Mouse (Mus musculus): ENCODE results near the gene Cnr2. TPM values are rescaled to one million over a fixed set of nuclear protein-coding genes. Genes with fewer than 3 reads are reported as not detected.
A peak's percentile ranks its signal among the peaks of the same experiment; 100 is the strongest.

Gene Cnr2
- polyA plus RNA-seq, 1 experiment = not detected

- Histone ChIP-seq H3K4me3 (ENCODE audit: insufficient read depth, low read depth, low read length) (no peak overlapping the region), H3K4me1 (ENCODE audit: control insufficient read depth, insufficient read depth, low read length) (peaks cover 18% of the 10 kb centered on the region), H3K27ac (ENCODE audit: insufficient read depth, low read depth, low read length) (peak overlapping the region; percentile 80)
- TF ChIP-seq POLR2A (IDR thresholded peaks at IDR 0.05; ENCODE audit: insufficient read depth, low read depth, low read length) (no peak), CTCF (IDR thresholded peaks at IDR 0.05; ENCODE audit: insufficient read depth, low read depth, low read length) (no peak)
- 80% methylated on average over 10 of the region's 10 CpGs for WGBS
Measured at GRCm38 (mm10) chr4:135874564-135875535, 20.3 kb upstream of the Cnr2 start.

- Histone ChIP-seq H3K4me1 (ENCODE audit: control insufficient read depth, insufficient read depth, low read length) (peaks cover 18% of the 10 kb centered on the region), H3K27ac (ENCODE audit: insufficient read depth, low read depth, low read length) (peak overlapping the region; percentile 47; the same call in 1 of the 2 replicates), H3K4me3 (ENCODE audit: insufficient read depth, low read depth, low read length) (no peak overlapping the region)
- 26% methylated on average over 7 of the region's 7 CpGs for WGBS
- TF ChIP-seq POLR2A (IDR thresholded peaks at IDR 0.05; ENCODE audit: insufficient read depth, low read depth, low read length) (no peak), CTCF (IDR thresholded peaks at IDR 0.05; ENCODE audit: insufficient read depth, low read depth, low read length) (no peak)
Measured at GRCm38 (mm10) chr4:135875546-135875945, 19.6 kb upstream of the Cnr2 start.

- Histone ChIP-seq H3K4me1 (ENCODE audit: control insufficient read depth, insufficient read depth, low read length) (peaks cover 18% of the 10 kb centered on the region), H3K27ac (ENCODE audit: insufficient read depth, low read depth, low read length) (peak overlapping the region; percentile 47), H3K4me3 (ENCODE audit: insufficient read depth, low read depth, low read length) (peak overlapping the region; percentile 26)
- no peak for TF ChIP-seq CTCF (IDR thresholded peaks at IDR 0.05; ENCODE audit: insufficient read depth, low read depth, low read length)
- 9% methylated on average over 9 of the region's 9 CpGs for WGBS
Measured at GRCm38 (mm10) chr4:135875991-135876582, 19.1 kb upstream of the Cnr2 start.

- under 1% methylated on average over 16 of the region's 16 CpGs for WGBS
- Histone ChIP-seq H3K4me3 (ENCODE audit: insufficient read depth, low read depth, low read length) (peak overlapping the region; percentile 26), H3K4me1 (ENCODE audit: control insufficient read depth, insufficient read depth, low read length) (peaks cover 18% of the 10 kb centered on the region), H3K27ac (ENCODE audit: insufficient read depth, low read depth, low read length) (peak overlapping the region; percentile 47)
- no peak for TF ChIP-seq POLR2A (IDR thresholded peaks at IDR 0.05; ENCODE audit: insufficient read depth, low read depth, low read length)
- no peak for TF ChIP-seq CTCF (IDR thresholded peaks at IDR 0.05; ENCODE audit: insufficient read depth, low read depth, low read length)
Measured at GRCm38 (mm10) chr4:135876583-135877020, 18.6 kb upstream of the Cnr2 start.

- TF ChIP-seq POLR2A (IDR thresholded peaks at IDR 0.05; ENCODE audit: insufficient read depth, low read depth, low read length) (no peak), CTCF (IDR thresholded peaks at IDR 0.05; ENCODE audit: insufficient read depth, low read depth, low read length) (no peak)
- WGBS = 49% methylated on average over 2 of the region's 2 CpGs
- peaks cover 18% of the 10 kb centered on the region for H3K4me1 ChIP-seq (ENCODE audit: control insufficient read depth, insufficient read depth, low read length)
- no peak overlapping the region for H3K4me3 ChIP-seq (ENCODE audit: insufficient read depth, low read depth, low read length)
- H3K27ac ChIP-seq (ENCODE audit: insufficient read depth, low read depth, low read length) = no peak overlapping the region
Measured at GRCm38 (mm10) chr4:135877742-135878141, 17.5 kb upstream of the Cnr2 start.

- Histone ChIP-seq H3K27ac (ENCODE audit: insufficient read depth, low read depth, low read length) (no peak overlapping the region), H3K4me1 (ENCODE audit: control insufficient read depth, insufficient read depth, low read length) (peaks cover 18% of the 10 kb centered on the region), H3K4me3 (ENCODE audit: insufficient read depth, low read depth, low read length) (no peak overlapping the region)
- no peak for TF ChIP-seq CTCF (IDR thresholded peaks at IDR 0.05; ENCODE audit: insufficient read depth, low read depth, low read length)
- TF ChIP-seq POLR2A (IDR thresholded peaks at IDR 0.05; ENCODE audit: insufficient read depth, low read depth, low read length) = no peak
- 77% methylated on average over 6 of the region's 6 CpGs for WGBS
Measured at GRCm38 (mm10) chr4:135879021-135879420, 16.2 kb upstream of the Cnr2 start.

- Histone ChIP-seq H3K4me3 (ENCODE audit: insufficient read depth, low read depth, low read length) (no peak overlapping the region), H3K4me1 (ENCODE audit: control insufficient read depth, insufficient read depth, low read length) (peaks cover 19% of the 10 kb centered on the region), H3K27ac (ENCODE audit: insufficient read depth, low read depth, low read length) (no peak overlapping the region)
- TF ChIP-seq CTCF (IDR thresholded peaks at IDR 0.05; ENCODE audit: insufficient read depth, low read depth, low read length) = no peak
- TF ChIP-seq POLR2A (IDR thresholded peaks at IDR 0.05; ENCODE audit: insufficient read depth, low read depth, low read length) = no peak
- 96% methylated on average over 6 of the region's 6 CpGs for WGBS
Measured at GRCm38 (mm10) chr4:135880018-135880417, 15.2 kb upstream of the Cnr2 start.

- H3K27ac ChIP-seq (ENCODE audit: insufficient read depth, low read depth, low read length) = no peak overlapping the region
- H3K4me1 ChIP-seq (ENCODE audit: control insufficient read depth, insufficient read depth, low read length) = peaks cover 17% of the 10 kb centered on the region
- TF ChIP-seq CTCF (IDR thresholded peaks at IDR 0.05; ENCODE audit: insufficient read depth, low read depth, low read length) = no peak
- no peak for TF ChIP-seq POLR2A (IDR thresholded peaks at IDR 0.05; ENCODE audit: insufficient read depth, low read depth, low read length)
- WGBS = 88% methylated on average over 10 of the region's 10 CpGs
- no peak overlapping the region for H3K4me3 ChIP-seq (ENCODE audit: insufficient read depth, low read depth, low read length)
Measured at GRCm38 (mm10) chr4:135880576-135880975, 14.6 kb upstream of the Cnr2 start.

- H3K27ac ChIP-seq (ENCODE audit: insufficient read depth, low read depth, low read length) = no peak overlapping the region
Measured at GRCm38 (mm10) chr4:135882023-135882422, 13.2 kb upstream of the Cnr2 start.

More at GRCm38 (mm10) chr4:135882023-135882422, 13.2 kb upstream of the Cnr2 start:
- 86% methylated on average over 6 of the region's 6 CpGs for WGBS
- Histone ChIP-seq H3K4me3 (ENCODE audit: insufficient read depth, low read depth, low read length) (no peak overlapping the region), H3K4me1 (ENCODE audit: control insufficient read depth, insufficient read depth, low read length) (peaks cover 5% of the 10 kb centered on the region; the same call in 1 of the 2 replicates)
- no peak for TF ChIP-seq POLR2A (IDR thresholded peaks at IDR 0.05; ENCODE audit: insufficient read depth, low read depth, low read length)
- no peak for TF ChIP-seq CTCF (IDR thresholded peaks at IDR 0.05; ENCODE audit: insufficient read depth, low read depth, low read length)

Measured in olfactory bulb, adult 2 months (tissue).